Mouse (Mus musculus): ENCODE measurements around the gene Olfr193.
"Not testable (repeated sequence)": the region's sequence is repeated elsewhere in the genome, so short reads cannot be mapped to it uniquely, and the experiment has no call there.

The Olfr193 gene

GRCm38 (mm10) chr16:59111781-59112180 is at the start of gene Olfr193:
TSS of gene Olfr193 (minus strand) at chr16:59111881.
- in situ Hi-C loops (cut with MboI, MseI), result no loop called here

- in situ Hi-C loops (cut with MboI, MseI), result no loop called here
Measured at GRCm38 (mm10) chr16:59151996-59152395, 40.3 kb upstream of the Olfr193 start.

GRCm38 (mm10) chr16:59146746-59147145 is 35.1 kb upstream of the Olfr193 start, which contains the start of gene Olfr195:
TSS of gene Olfr195 (plus strand) at chr16:59147046.
- in situ Hi-C loops (cut with MboI, MseI), result no loop called here

- in situ Hi-C loops (cut with MboI, MseI), result no loop called here
Measured at GRCm38 (mm10) chr16:59141105-59141504, 29.4 kb upstream of the Olfr193 start.

- in situ Hi-C loops (cut with MboI, MseI), result no loop called here
Measured at GRCm38 (mm10) chr16:59130740-59131139, 19.1 kb upstream of the Olfr193 start.

- in situ Hi-C loops (cut with MboI, MseI), result no loop called here
Measured at GRCm38 (mm10) chr16:59120969-59121368, 9.3 kb upstream of the Olfr193 start, which contains the start of gene Olfr194. TSS of gene Olfr194 (minus strand) at chr16:59121069.

- in situ Hi-C loops (cut with MboI, MseI), result not testable (repeated sequence)
Measured at GRCm38 (mm10) chr16:59108522-59108921, 3.2 kb downstream of the Olfr193 start.

GRCm38 (mm10) chr16:59105312-59105711 is 6.4 kb downstream of the Olfr193 start:
- in situ Hi-C loops (cut with MboI, MseI), result no loop called here

GRCm38 (mm10) chr16:59089722-59090121 is 22.0 kb downstream of the Olfr193 start, which contains the start of gene Olfr191:
TSS of gene Olfr191 (minus strand) at chr16:59089822.
- in situ Hi-C loops (cut with MboI, MseI), result loop anchor here (25.0 kb wide), 1 partner anchor 1198 kb away; no protein-coding TSS in a partner anchor

GRCm38 (mm10) chr16:59081113-59081512 is 30.6 kb downstream of the Olfr193 start:
- in situ Hi-C loops (cut with MboI, MseI), result loop anchor here (25.0 kb wide), 1 partner anchor 1206 kb away; no protein-coding TSS in a partner anchor

- in situ Hi-C loops (cut with MboI, MseI), result loop anchor here (25.0 kb wide), 1 partner anchor 1209 kb away; no protein-coding TSS in a partner anchor
Measured at GRCm38 (mm10) chr16:59077905-59078304, 33.8 kb downstream of the Olfr193 start, which contains the start of gene Olfr190. TSS of gene Olfr190 (minus strand) at chr16:59078005.

- in situ Hi-C loops (cut with MboI, MseI), result no loop called here
Measured at GRCm38 (mm10) chr16:59073520-59073919, 38.2 kb downstream of the Olfr193 start.

- in situ Hi-C loops (cut with MboI, MseI), result no loop called here
Measured at GRCm38 (mm10) chr16:59071755-59072154, 39.9 kb downstream of the Olfr193 start.

- in situ Hi-C loops (cut with MboI, MseI), result not testable (repeated sequence)
Measured at GRCm38 (mm10) chr16:59062411-59062810, 49.3 kb downstream of the Olfr193 start.
